Mouse (Mus musculus): ENCODE results near the gene Pex5l. TPM values are rescaled to one million over a fixed set of nuclear protein-coding genes. Genes with fewer than 3 reads are reported as not detected.
A peak's percentile ranks its signal among the peaks of the same experiment; 100 is the strongest.

Gene Pex5l
- polyA plus RNA-seq, 1 experiment from 2014 or later = 0.46 TPM

GRCm38 (mm10) chr3:32961494-32961893, 181.6 kb downstream of the Pex5l start:
- no peak overlapping the region for H3K27ac ChIP-seq (ENCODE audit: low read length)
- H3K9me3 ChIP-seq (ENCODE audit: control insufficient read depth, low read depth, low read length) = no peaks in the 10 kb centered on the region
- no peak overlapping the region for H3K9ac ChIP-seq (replicated peaks; ENCODE audit: low read depth, low read length)
- no peaks in the 10 kb centered on the region for H3K27me3 ChIP-seq (ENCODE audit: control insufficient read depth, insufficient read depth, low read length)
- H3K4me1 ChIP-seq (ENCODE audit: control insufficient read depth, insufficient read depth, low read length) = no peaks in the 10 kb centered on the region
- ATAC-seq (ENCODE audit: insufficient number of reproducible peaks, insufficient read depth, low FRiP score, low read depth) = no peak
- 85% methylated on average over 3 of the region's 3 CpGs for WGBS
- H3K36me3 ChIP-seq (ENCODE audit: control insufficient read depth, insufficient read depth, low read length) = no peaks in the 10 kb centered on the region
- no peak overlapping the region for H3K4me3 ChIP-seq (ENCODE audit: low read depth, low read length)
- H3K4me2 ChIP-seq (replicated peaks; ENCODE audit: low read depth, low read length) = no peak overlapping the region

- Histone ChIP-seq H3K9me3 (ENCODE audit: control insufficient read depth, low read depth, low read length) (no peaks in the 10 kb centered on the region), H3K4me1 (ENCODE audit: control insufficient read depth, insufficient read depth, low read length) (no peaks in the 10 kb centered on the region), H3K36me3 (ENCODE audit: control insufficient read depth, insufficient read depth, low read length) (no peaks in the 10 kb centered on the region), H3K4me3 (ENCODE audit: low read depth, low read length) (no peak overlapping the region), H3K27ac (ENCODE audit: low read length) (no peak overlapping the region), H3K4me2 (replicated peaks; ENCODE audit: low read depth, low read length) (no peak overlapping the region), H3K27me3 (ENCODE audit: control insufficient read depth, insufficient read depth, low read length) (no peaks in the 10 kb centered on the region), H3K9ac (replicated peaks; ENCODE audit: low read depth, low read length) (no peak overlapping the region)
- WGBS = 10% methylated on average over 1 of the region's 1 CpGs
- ATAC-seq (ENCODE audit: insufficient number of reproducible peaks, insufficient read depth, low FRiP score, low read depth) = no peak
These were observed 191.7 kb downstream of the Pex5l start for GRCm38 (mm10) chr3:32951382-32951781.

GRCm38 (mm10) chr3:32947486-32947885, 195.6 kb downstream of the Pex5l start:
- H3K4me3 ChIP-seq (ENCODE audit: low read depth, low read length) = no peak overlapping the region
- H3K4me1 ChIP-seq (ENCODE audit: control insufficient read depth, insufficient read depth, low read length) = no peaks in the 10 kb centered on the region
- H3K4me2 ChIP-seq (replicated peaks; ENCODE audit: low read depth, low read length) = no peak overlapping the region
- H3K27ac ChIP-seq (ENCODE audit: low read length) = no peak overlapping the region
- 85% methylated on average over 5 of the region's 5 CpGs for WGBS
- H3K36me3 ChIP-seq (ENCODE audit: control insufficient read depth, insufficient read depth, low read length) = no peaks in the 10 kb centered on the region
- H3K27me3 ChIP-seq (ENCODE audit: control insufficient read depth, insufficient read depth, low read length) = no peaks in the 10 kb centered on the region
- no peaks in the 10 kb centered on the region for H3K9me3 ChIP-seq (ENCODE audit: control insufficient read depth, low read depth, low read length)
- ATAC-seq (ENCODE audit: insufficient number of reproducible peaks, insufficient read depth, low FRiP score, low read depth) = no peak
- no peak overlapping the region for H3K9ac ChIP-seq (replicated peaks; ENCODE audit: low read depth, low read length)

- Histone ChIP-seq H3K36me3 (ENCODE audit: control insufficient read depth, insufficient read depth, low read length) (no peaks in the 10 kb centered on the region), H3K27ac (ENCODE audit: low read length) (no peak overlapping the region), H3K4me3 (ENCODE audit: low read depth, low read length) (no peak overlapping the region), H3K9ac (replicated peaks; ENCODE audit: low read depth, low read length) (no peak overlapping the region), H3K9me3 (ENCODE audit: control insufficient read depth, low read depth, low read length) (no peaks in the 10 kb centered on the region), H3K4me2 (replicated peaks; ENCODE audit: low read depth, low read length) (no peak overlapping the region), H3K4me1 (ENCODE audit: control insufficient read depth, insufficient read depth, low read length) (no peaks in the 10 kb centered on the region), H3K27me3 (ENCODE audit: control insufficient read depth, insufficient read depth, low read length) (no peaks in the 10 kb centered on the region)
- ATAC-seq (ENCODE audit: insufficient number of reproducible peaks, insufficient read depth, low FRiP score, low read depth) = no peak
- WGBS = 52% methylated on average over 8 of the region's 8 CpGs
These were observed 203.1 kb downstream of the Pex5l start for GRCm38 (mm10) chr3:32939802-32940501.

- H3K27ac ChIP-seq (ENCODE audit: low read length) = no peak overlapping the region
- WGBS = 81% methylated on average over 6 of the region's 6 CpGs
- ATAC-seq (ENCODE audit: insufficient number of reproducible peaks, insufficient read depth, low FRiP score, low read depth) = no peak
These were observed 218.9 kb downstream of the Pex5l start for GRCm38 (mm10) chr3:32924168-32924567.

GRCm38 (mm10) chr3:32910071-32910551, 232.9 kb downstream of the Pex5l start:
- Histone ChIP-seq H3K4me1 (ENCODE audit: control insufficient read depth, insufficient read depth, low read length) (no peaks in the 10 kb centered on the region), H3K36me3 (ENCODE audit: control insufficient read depth, insufficient read depth, low read length) (peaks cover 6% of the 10 kb centered on the region), H3K27ac (ENCODE audit: low read length) (no peak overlapping the region), H3K9ac (replicated peaks; ENCODE audit: low read depth, low read length) (no peak overlapping the region), H3K4me3 (ENCODE audit: low read depth, low read length) (no peak overlapping the region), H3K9me3 (ENCODE audit: control insufficient read depth, low read depth, low read length) (no peaks in the 10 kb centered on the region), H3K4me2 (replicated peaks; ENCODE audit: low read depth, low read length) (no peak overlapping the region), H3K27me3 (ENCODE audit: control insufficient read depth, insufficient read depth, low read length) (no peaks in the 10 kb centered on the region)
- WGBS = 57% methylated on average over 7 of the region's 7 CpGs
- ATAC-seq (ENCODE audit: insufficient number of reproducible peaks, insufficient read depth, low FRiP score, low read depth) = peak; percentile 46; the same call in 1 of the 2 replicates

More at GRCm38 (mm10) chr3:32924168-32924567, 218.9 kb downstream of the Pex5l start:
- no peaks in the 10 kb centered on the region for H3K27me3 ChIP-seq (ENCODE audit: control insufficient read depth, insufficient read depth, low read length)
- no peak overlapping the region for H3K9ac ChIP-seq (replicated peaks; ENCODE audit: low read depth, low read length)
- H3K9me3 ChIP-seq (ENCODE audit: control insufficient read depth, low read depth, low read length) = peaks cover 3% of the 10 kb centered on the region; the same call in 1 of the 2 replicates
- no peaks in the 10 kb centered on the region for H3K36me3 ChIP-seq (ENCODE audit: control insufficient read depth, insufficient read depth, low read length)
- no peak overlapping the region for H3K4me2 ChIP-seq (replicated peaks; ENCODE audit: low read depth, low read length)
- H3K4me3 ChIP-seq (ENCODE audit: low read depth, low read length) = no peak overlapping the region
- H3K4me1 ChIP-seq (ENCODE audit: control insufficient read depth, insufficient read depth, low read length) = no peaks in the 10 kb centered on the region

- H3K4me3 ChIP-seq (ENCODE audit: low read depth, low read length) = no peak overlapping the region
- no peaks in the 10 kb centered on the region for H3K36me3 ChIP-seq (ENCODE audit: control insufficient read depth, insufficient read depth, low read length)
- 74% methylated on average over 3 of the region's 3 CpGs for WGBS
- no peaks in the 10 kb centered on the region for H3K9me3 ChIP-seq (ENCODE audit: control insufficient read depth, low read depth, low read length)
- H3K27me3 ChIP-seq (ENCODE audit: control insufficient read depth, insufficient read depth, low read length) = no peaks in the 10 kb centered on the region
- H3K9ac ChIP-seq (replicated peaks; ENCODE audit: low read depth, low read length) = no peak overlapping the region
- no peaks in the 10 kb centered on the region for H3K4me1 ChIP-seq (ENCODE audit: control insufficient read depth, insufficient read depth, low read length)
- ATAC-seq (ENCODE audit: insufficient number of reproducible peaks, insufficient read depth, low FRiP score, low read depth) = no peak
- no peak overlapping the region for H3K4me2 ChIP-seq (replicated peaks; ENCODE audit: low read depth, low read length)
- H3K27ac ChIP-seq (ENCODE audit: low read length) = no peak overlapping the region
These were observed 234.6 kb downstream of the Pex5l start for GRCm38 (mm10) chr3:32908400-32908799.

- WGBS = 81% methylated on average over 8 of the region's 8 CpGs
- Histone ChIP-seq H3K27ac (ENCODE audit: low read length) (no peak overlapping the region), H3K9ac (replicated peaks; ENCODE audit: low read depth, low read length) (no peak overlapping the region), H3K4me1 (ENCODE audit: control insufficient read depth, insufficient read depth, low read length) (no peaks in the 10 kb centered on the region), H3K36me3 (ENCODE audit: control insufficient read depth, insufficient read depth, low read length) (0 out of 2 replicates have a peak, but pooled peaks cover 3% of the 10 kb centered on the region), H3K9me3 (ENCODE audit: control insufficient read depth, low read depth, low read length) (no peaks in the 10 kb centered on the region), H3K4me2 (replicated peaks; ENCODE audit: low read depth, low read length) (no peak overlapping the region), H3K4me3 (ENCODE audit: low read depth, low read length) (no peak overlapping the region), H3K27me3 (ENCODE audit: control insufficient read depth, insufficient read depth, low read length) (no peaks in the 10 kb centered on the region)
- no peak for ATAC-seq (ENCODE audit: insufficient number of reproducible peaks, insufficient read depth, low FRiP score, low read depth)
These were observed 236.9 kb downstream of the Pex5l start for GRCm38 (mm10) chr3:32905850-32906779.
